Comparison of ENCODE assay signal across 15 mouse cellular contexts in genomic region chr6:6389454-6390445, GRCm38 (mm10).
DNase-seq lines count a peak whose midpoint lies in the region; ATAC-seq lines count a peak whose summit lies in the region.
"Had no signal": no experiment of that assay in that cellular context is flagged by ENCODE, and none has a peak within 500 bp of the region (broad histone marks: within the 10 kb centered on the region; RNA-seq: fewer than 3 reads in every experiment).

No protein-coding gene starts in this region.

- peak; percentile 40; the same call in 1 of the 2 replicates for ATAC-seq in neural tube, embryonic 13.5 days (ENCODE audit: low read depth)
- ATAC-seq: activated CD4-positive, CD25-positive, alpha-beta regulatory T cell, adult 4 months had no signal

- no peak overlapping the region for H3K4me2 ChIP-seq in neural tube, embryonic 13.5 days
- H3K4me2 ChIP-seq: hindbrain, embryonic 14.5 days; limb, embryonic 13.5 days had no signal

- no peaks in the 10 kb centered on the region for H3K27me3 ChIP-seq in neural tube, embryonic 13.5 days
- no peaks in the 10 kb centered on the region for H3K27me3 ChIP-seq in limb, embryonic 10.5 days (ENCODE audit: low read depth, poor library complexity, severe bottlenecking)
- H3K27me3 ChIP-seq: limb, embryonic 13.5 days had no signal

- intact Hi-C loops in left cerebral cortex, postnatal 10 days (cut with DNase I): no loop called here

- no peaks in the 10 kb centered on the region for H3K9me3 ChIP-seq in neural tube, embryonic 13.5 days
- no peaks in the 10 kb centered on the region for H3K9me3 ChIP-seq in limb, embryonic 10.5 days (replicated peaks)
- H3K9me3 ChIP-seq: limb, embryonic 13.5 days had no signal

- no peak overlapping the region for H3K9ac ChIP-seq in neural tube, embryonic 13.5 days
- H3K9ac ChIP-seq: hindbrain, embryonic 14.5 days; limb, embryonic 13.5 days had no signal

- H3K4me3 ChIP-seq in neural tube, embryonic 13.5 days: no peak overlapping the region
- H3K4me3 ChIP-seq in limb, embryonic 10.5 days: no peak overlapping the region
- H3K4me3 ChIP-seq: erythroblast, embryonic 14.5 days; limb, embryonic 13.5 days had no signal

- DNase-seq in embryo, embryonic 11 days: peak; percentile 34
- no peak for DNase-seq in embryo, embryonic 9.5 days (ENCODE audit: extremely low spot score)
- no peak for DNase-seq in neural tube, embryonic 10.5 days (ENCODE audit: extremely low spot score, low spot score)
- DNase-seq in limb, embryonic 10.5 days (ENCODE audit: low spot score): peak; percentile 34
- DNase-seq in retina, postnatal 1 day: peak; percentile 23
- no peak for DNase-seq in left cerebral cortex, postnatal 10 days (ENCODE audit: extremely low spot score in 1 of 2, low spot score in 2 of 2)
- no peak for DNase-seq in lung, postnatal 25 days (ENCODE audit: low spot score)
- DNase-seq: kidney, adult 2 months; kidney, postnatal 36 days; lung, postnatal 36 days had no signal

- 56% methylated on average over 16 of the region's 16 CpGs for WGBS in neural tube, embryonic 13.5 days
- 71% methylated on average over 16 of the region's 16 CpGs for WGBS in limb, embryonic 10.5 days

- H3K27ac ChIP-seq in neural tube, embryonic 13.5 days (replicated peaks): no peak overlapping the region
- peak overlapping the region; percentile 64; the same call in 1 of the 2 replicates for H3K27ac ChIP-seq in limb, embryonic 10.5 days
- H3K27ac ChIP-seq: hindbrain, embryonic 14.5 days; limb, embryonic 13.5 days had no signal

- H3K4me1 ChIP-seq in neural tube, embryonic 13.5 days (replicated peaks): peaks cover 10% of the 10 kb centered on the region
- peaks cover 10% of the 10 kb centered on the region for H3K4me1 ChIP-seq in limb, embryonic 10.5 days

- H3K36me3 ChIP-seq in neural tube, embryonic 13.5 days: no peaks in the 10 kb centered on the region
- no peaks in the 10 kb centered on the region for H3K36me3 ChIP-seq in limb, embryonic 10.5 days
- H3K36me3 ChIP-seq: limb, embryonic 13.5 days had no signal

Comparison
In these comparisons a context has a peak if more than half of its experiments do, and no peak if none do; other contexts are left out.
1. DNase-seq: peak in embryo, embryonic 11 days (single experiment), limb, embryonic 10.5 days (single experiment) and retina, postnatal 1 day (single experiment); none in embryo, embryonic 9.5 days (single experiment), neural tube, embryonic 10.5 days (single experiment), left cerebral cortex, postnatal 10 days (0 of 2) and lung, postnatal 25 days (single experiment).